Mouse (Mus musculus) urinary bladder, adult 18-20 months (tissue): ENCODE measurements at regions not wholly inside any gene's neighbourhood (a gene's known extent, or its start where the extent isn't known, plus 50 kb on each side); places are given as distances from the start of the nearest gene placed in this dataset.
A peak's percentile ranks its signal among the peaks of the same experiment; 100 is the strongest.

Experiments
- DNase-seq, 2 experiments: peaks; one replicate each; pipeline ENCODE4 v3.0.0; 2022; ENCODE audit warnings: low spot score in 2 of 2, mixed read lengths in 2 of 2

- DNase-seq = no peak
These were observed 56.6 kb upstream of the Rpl38 start for GRCm38 (mm10) chr11:114611690-114612089.

GRCm38 (mm10) chr11:114608009-114608408 lies 60.3 kb upstream of the Rpl38 start:
- no peak for DNase-seq

- DNase-seq = no peak
These were observed 65.2 kb upstream of the Rpl38 start for GRCm38 (mm10) chr11:114603108-114603507.

- DNase-seq = no peak
These were observed 71.1 kb upstream of the Rpl38 start for GRCm38 (mm10) chr11:114597225-114597624.

- DNase-seq = no peak
These were observed 75.4 kb upstream of the Rpl38 start for GRCm38 (mm10) chr11:114592961-114593360.

- DNase-seq = no peak
These were observed 79.8 kb upstream of the Rpl38 start for GRCm38 (mm10) chr11:114588554-114588953.

GRCm38 (mm10) chr11:114587986-114588385 lies 80.3 kb upstream of the Rpl38 start:
- no peak for DNase-seq

GRCm38 (mm10) chr11:114586400-114586799 lies 81.9 kb upstream of the Rpl38 start:
- no peak for DNase-seq

- no peak for DNase-seq
These were observed 83.5 kb upstream of the Rpl38 start for GRCm38 (mm10) chr11:114584804-114585203.

- DNase-seq = no peak
These were observed 84.2 kb upstream of the Rpl38 start for GRCm38 (mm10) chr11:114584146-114584545.

- no peak for DNase-seq
These were observed 88.3 kb upstream of the Rpl38 start for GRCm38 (mm10) chr11:114579986-114580385.

- DNase-seq = no peak
These were observed 89.8 kb upstream of the Rpl38 start for GRCm38 (mm10) chr11:114578551-114578950.

GRCm38 (mm10) chr11:114576803-114577202 lies 91.5 kb upstream of the Rpl38 start:
- DNase-seq = no peak

GRCm38 (mm10) chr11:114571144-114571869 lies 97.0 kb upstream of the Rpl38 start:
- DNase-seq = peak in 1 of 2 experiments; percentile 7

- no peak for DNase-seq
These were observed 98.2 kb upstream of the Rpl38 start for GRCm38 (mm10) chr11:114570076-114570475.

- no peak for DNase-seq
These were observed 100.2 kb upstream of the Rpl38 start for GRCm38 (mm10) chr11:114567814-114568800.

GRCm38 (mm10) chr11:114567045-114567780 lies 101.1 kb upstream of the Rpl38 start:
- no peak for DNase-seq

- no peak for DNase-seq
These were observed 103.4 kb upstream of the Rpl38 start for GRCm38 (mm10) chr11:114564949-114565348.

GRCm38 (mm10) chr11:114563172-114563571 lies 105.2 kb upstream of the Rpl38 start:
- DNase-seq = no peak

- DNase-seq = no peak
These were observed 113.7 kb upstream of the Rpl38 start for GRCm38 (mm10) chr11:114554576-114554975.

- no peak for DNase-seq
These were observed 114.3 kb upstream of the Rpl38 start for GRCm38 (mm10) chr11:114553992-114554391.

- DNase-seq = no peak
These were observed 116.1 kb upstream of the Rpl38 start for GRCm38 (mm10) chr11:114552176-114552575.
